Comparison of ENCODE assay signal across 21 mouse cellular contexts in genomic region chr17:91225916-91226315, GRCm38 (mm10).
A peak's percentile ranks its signal among the peaks of the same experiment; 100 is the strongest.
DNase-seq lines count a peak whose midpoint lies in the region; ATAC-seq and TF ChIP-seq lines count a peak whose summit lies in the region.
"Had no signal": no experiment of that assay in that cellular context is flagged by ENCODE, and none has a peak within 500 bp of the region (broad histone marks: within the 10 kb centered on the region; RNA-seq: fewer than 3 reads in every experiment).

No protein-coding gene starts in this region.

- no peak overlapping the region for H3K4me2 ChIP-seq in forebrain, embryonic 14.5 days (ENCODE audit: low read length)
- no peak overlapping the region for H3K4me2 ChIP-seq in forebrain, embryonic 12.5 days
- H3K4me2 ChIP-seq in hindbrain, postnatal 0 days (ENCODE audit: low read depth, low read length) = no peak overlapping the region
- H3K4me2 ChIP-seq in hindbrain, embryonic 16.5 days (ENCODE audit: low read length) = no peak overlapping the region
- H3K4me2 ChIP-seq in neural tube, embryonic 12.5 days (replicated peaks) = no peak overlapping the region
- no peak overlapping the region for H3K4me2 ChIP-seq in neural tube, embryonic 15.5 days
- H3K4me2 ChIP-seq: embryonic facial prominence, embryonic 12.5 days; heart, embryonic 13.5 days; hindbrain, embryonic 15.5 days had no signal

- H3K4me3 ChIP-seq in forebrain, embryonic 14.5 days (ENCODE audit: low read depth, low read length) = no peak overlapping the region
- no peak overlapping the region for H3K4me3 ChIP-seq in forebrain, embryonic 12.5 days (replicated peaks)
- no peak overlapping the region for H3K4me3 ChIP-seq in hindbrain, postnatal 0 days (ENCODE audit: low read length)
- no peak overlapping the region for H3K4me3 ChIP-seq in hindbrain, embryonic 16.5 days (ENCODE audit: low read length)
- no peak overlapping the region for H3K4me3 ChIP-seq in neural tube, embryonic 12.5 days
- no peak overlapping the region for H3K4me3 ChIP-seq in neural tube, embryonic 15.5 days (replicated peaks)
- H3K4me3 ChIP-seq: embryonic facial prominence, embryonic 12.5 days; heart, embryonic 13.5 days; hindbrain, embryonic 15.5 days had no signal

- H3K9me3 ChIP-seq in forebrain, embryonic 14.5 days (replicated peaks; ENCODE audit: control insufficient read depth, low read length) = no peaks in the 10 kb centered on the region
- H3K9me3 ChIP-seq in forebrain, embryonic 12.5 days = no peaks in the 10 kb centered on the region
- H3K9me3 ChIP-seq in hindbrain, postnatal 0 days (ENCODE audit: low read length) = no peaks in the 10 kb centered on the region
- no peaks in the 10 kb centered on the region for H3K9me3 ChIP-seq in hindbrain, embryonic 16.5 days (ENCODE audit: control insufficient read depth, low read length)
- H3K9me3 ChIP-seq in neural tube, embryonic 12.5 days = no peaks in the 10 kb centered on the region
- H3K9me3 ChIP-seq in neural tube, embryonic 15.5 days (replicated peaks) = no peaks in the 10 kb centered on the region
- H3K9me3 ChIP-seq: embryonic facial prominence, embryonic 12.5 days; G1E; heart, embryonic 13.5 days; hindbrain, embryonic 15.5 days had no signal

- 72% methylated on average over 4 of the region's 4 CpGs for WGBS in forebrain, embryonic 14.5 days
- 70% methylated on average over 4 of the region's 4 CpGs for WGBS in forebrain, embryonic 12.5 days
- WGBS in hindbrain, postnatal 0 days = 50% methylated on average over 4 of the region's 4 CpGs
- WGBS in hindbrain, embryonic 16.5 days = 39% methylated on average over 4 of the region's 4 CpGs
- 64% methylated on average over 4 of the region's 4 CpGs for WGBS in neural tube, embryonic 12.5 days
- WGBS in neural tube, embryonic 15.5 days = 43% methylated on average over 4 of the region's 4 CpGs

- peak; percentile 24 for DNase-seq in forebrain, embryonic 14.5 days (ENCODE audit: low spot score)
- peak; percentile 30 for DNase-seq in hindbrain, postnatal 0 days (ENCODE audit: low spot score)
- DNase-seq in retina, embryonic 14.5 days (ENCODE audit: low spot score) = no peak
- DNase-seq: adrenal gland, adult 8-10 months; adrenal gland, postnatal 36 days; B cell, adult 2 months; cerebellum, adult 11 months; cerebellum, adult 8-10 months; cerebellum, postnatal 25 days; gastrocnemius, postnatal 36 days; heart, adult 11 months; heart, postnatal 36 days had no signal

- no peak overlapping the region for H3K9ac ChIP-seq in forebrain, embryonic 14.5 days (ENCODE audit: low read length)
- H3K9ac ChIP-seq in forebrain, embryonic 12.5 days = no peak overlapping the region
- H3K9ac ChIP-seq in hindbrain, postnatal 0 days (replicated peaks; ENCODE audit: low read length) = no peak overlapping the region
- no peak overlapping the region for H3K9ac ChIP-seq in hindbrain, embryonic 16.5 days (ENCODE audit: low read depth, low read length)
- H3K9ac ChIP-seq in neural tube, embryonic 12.5 days = no peak overlapping the region
- no peak overlapping the region for H3K9ac ChIP-seq in neural tube, embryonic 15.5 days (replicated peaks)
- H3K9ac ChIP-seq: embryonic facial prominence, embryonic 12.5 days; heart, embryonic 13.5 days; hindbrain, embryonic 15.5 days had no signal

- H3K36me3 ChIP-seq in forebrain, embryonic 14.5 days (ENCODE audit: control insufficient read depth, insufficient read depth, low read length) = no peaks in the 10 kb centered on the region
- H3K36me3 ChIP-seq in forebrain, embryonic 12.5 days (replicated peaks) = no peaks in the 10 kb centered on the region
- H3K36me3 ChIP-seq in hindbrain, postnatal 0 days (ENCODE audit: insufficient read depth, low read length) = no peaks in the 10 kb centered on the region
- H3K36me3 ChIP-seq in hindbrain, embryonic 16.5 days (ENCODE audit: control insufficient read depth, insufficient read depth, low read length) = no peaks in the 10 kb centered on the region
- no peaks in the 10 kb centered on the region for H3K36me3 ChIP-seq in neural tube, embryonic 12.5 days
- H3K36me3 ChIP-seq in neural tube, embryonic 15.5 days = no peaks in the 10 kb centered on the region
- H3K36me3 ChIP-seq: embryonic facial prominence, embryonic 12.5 days; G1E; heart, embryonic 13.5 days; hindbrain, embryonic 15.5 days had no signal

- no peak for TF ChIP-seq CTCF in hindbrain, postnatal 0 days (IDR thresholded peaks at IDR 0.05; ENCODE audit: low read depth)

- H3K4me1 ChIP-seq in forebrain, embryonic 14.5 days (ENCODE audit: control insufficient read depth, insufficient read depth, low read length) = no peaks in the 10 kb centered on the region
- H3K4me1 ChIP-seq in forebrain, embryonic 12.5 days = no peaks in the 10 kb centered on the region
- H3K4me1 ChIP-seq in hindbrain, postnatal 0 days (ENCODE audit: insufficient read depth, low read length) = no peaks in the 10 kb centered on the region
- no peaks in the 10 kb centered on the region for H3K4me1 ChIP-seq in hindbrain, embryonic 16.5 days (ENCODE audit: control insufficient read depth, insufficient read depth, low read depth, low read length)
- H3K4me1 ChIP-seq in neural tube, embryonic 12.5 days = no peaks in the 10 kb centered on the region
- no peaks in the 10 kb centered on the region for H3K4me1 ChIP-seq in neural tube, embryonic 15.5 days
- H3K4me1 ChIP-seq: embryonic facial prominence, embryonic 12.5 days; heart, embryonic 13.5 days; hindbrain, embryonic 15.5 days had no signal

- H3K27ac ChIP-seq in forebrain, embryonic 14.5 days (ENCODE audit: low read depth, low read length) = no peak overlapping the region
- H3K27ac ChIP-seq in forebrain, embryonic 12.5 days = no peak overlapping the region
- H3K27ac ChIP-seq in hindbrain, postnatal 0 days = no peak overlapping the region
- H3K27ac ChIP-seq in hindbrain, embryonic 16.5 days (ENCODE audit: low read depth, low read length) = no peak overlapping the region
- H3K27ac ChIP-seq in neural tube, embryonic 12.5 days = no peak overlapping the region
- H3K27ac ChIP-seq in neural tube, embryonic 15.5 days (replicated peaks) = no peak overlapping the region
- H3K27ac ChIP-seq: embryonic facial prominence, embryonic 12.5 days; heart, embryonic 13.5 days; hindbrain, embryonic 15.5 days had no signal

- ATAC-seq in forebrain, embryonic 14.5 days = no peak
- no peak for ATAC-seq in forebrain, embryonic 12.5 days (ENCODE audit: low FRiP score)
- no peak for ATAC-seq in hindbrain, postnatal 0 days
- no peak for ATAC-seq in hindbrain, embryonic 16.5 days
- ATAC-seq in neural tube, embryonic 12.5 days (ENCODE audit: low FRiP score, low read depth) = 0 out of 2 replicates have a peak, but pooled peaks have one; percentile 17
- ATAC-seq in neural tube, embryonic 15.5 days (ENCODE audit: low FRiP score) = no peak; the same call in 1 of the 2 replicates
- ATAC-seq: CD4-positive, CD25-positive, alpha-beta regulatory T cell, adult 4 months had no signal

- H3K27me3 ChIP-seq in forebrain, embryonic 14.5 days (replicated peaks; ENCODE audit: control insufficient read depth, insufficient read depth, low read length) = no peaks in the 10 kb centered on the region
- no peaks in the 10 kb centered on the region for H3K27me3 ChIP-seq in forebrain, embryonic 12.5 days
- no peaks in the 10 kb centered on the region for H3K27me3 ChIP-seq in hindbrain, postnatal 0 days (ENCODE audit: insufficient read depth, low read length)
- no peaks in the 10 kb centered on the region for H3K27me3 ChIP-seq in hindbrain, embryonic 16.5 days (replicated peaks; ENCODE audit: control insufficient read depth, insufficient read depth, low read length)
- no peaks in the 10 kb centered on the region for H3K27me3 ChIP-seq in neural tube, embryonic 12.5 days (replicated peaks)
- no peaks in the 10 kb centered on the region for H3K27me3 ChIP-seq in neural tube, embryonic 15.5 days (replicated peaks)
- H3K27me3 ChIP-seq: embryonic facial prominence, embryonic 12.5 days; heart, embryonic 13.5 days; hindbrain, embryonic 15.5 days had no signal
